Mouse (Mus musculus): ENCODE data around the gene Neurl3. TPM values are rescaled to one million over a fixed set of nuclear protein-coding genes. Genes with fewer than 3 reads are reported as not detected.

Gene Neurl3
- total and polyA plus RNA-seq, 2 experiments from 2014 or later, result 0.66 to 2.3 TPM

- no peaks in the 10 kb centered on the region for H3K36me3 ChIP-seq (ENCODE audit: insufficient read depth, low read length)
- H3K9ac ChIP-seq (replicated peaks; ENCODE audit: low read length, poor library complexity, severe bottlenecking), result no peak overlapping the region
- no peak overlapping the region for H3K27ac ChIP-seq (ENCODE audit: low read depth, low read length)
- 0 out of 2 replicates have a peak, but pooled peaks cover 2% of the 10 kb centered on the region for H3K4me1 ChIP-seq (ENCODE audit: insufficient read depth, low read length)
- 93% methylated on average over 8 of the region's 8 CpGs for WGBS
- ATAC-seq (ENCODE audit: low FRiP score), result no peak
- H3K4me2 ChIP-seq (ENCODE audit: low read depth, low read length, poor library complexity, severe bottlenecking), result no peak overlapping the region
- DNase-seq (ENCODE audit: low spot score), result no peak
- no peak overlapping the region for H3K4me3 ChIP-seq (ENCODE audit: low read depth, low read length)
- TF ChIP-seq CTCF (IDR thresholded peaks at IDR 0.05), result no peak
- no peaks in the 10 kb centered on the region for H3K9me3 ChIP-seq (ENCODE audit: low read length)
- 0 out of 2 replicates have a peak, but pooled peaks cover 3% of the 10 kb centered on the region for H3K27me3 ChIP-seq (ENCODE audit: insufficient read depth, low read length)
Observed at GRCm38 (mm10) chr1:36257276-36257675, 17.2 kb downstream of the Neurl3 start.

- WGBS, result 25% methylated on average over 20 of the region's 20 CpGs
- Histone ChIP-seq H3K36me3 (ENCODE audit: insufficient read depth, low read length) (no peaks in the 10 kb centered on the region), H3K9ac (replicated peaks; ENCODE audit: low read length, poor library complexity, severe bottlenecking) (no peak overlapping the region), H3K27ac (ENCODE audit: low read depth, low read length) (no peak overlapping the region), H3K9me3 (ENCODE audit: low read length) (no peaks in the 10 kb centered on the region), H3K4me3 (ENCODE audit: low read depth, low read length) (no peak overlapping the region), H3K27me3 (ENCODE audit: insufficient read depth, low read length) (0 out of 2 replicates have a peak, but pooled peaks cover 3% of the 10 kb centered on the region), H3K4me1 (ENCODE audit: insufficient read depth, low read length) (0 out of 2 replicates have a peak, but pooled peaks cover 2% of the 10 kb centered on the region), H3K4me2 (ENCODE audit: low read depth, low read length, poor library complexity, severe bottlenecking) (peak overlapping the region; percentile 29)
- TF ChIP-seq CTCF (IDR thresholded peaks at IDR 0.05), result peak; percentile 44
- DNase-seq (ENCODE audit: low spot score), result no peak
- ATAC-seq (ENCODE audit: low FRiP score), result no peak
Observed at GRCm38 (mm10) chr1:36255871-36256640, 18.4 kb downstream of the Neurl3 start.

GRCm38 (mm10) chr1:36254635-36255360, 19.7 kb downstream of the Neurl3 start:
- no peaks in the 10 kb centered on the region for H3K9me3 ChIP-seq (ENCODE audit: low read length)
- H3K9ac ChIP-seq (replicated peaks; ENCODE audit: low read length, poor library complexity, severe bottlenecking), result peak overlapping the region; percentile 36; the same call in 1 of the 2 replicates
- peak overlapping the region; percentile 2; the same call in 1 of the 2 replicates for H3K4me3 ChIP-seq (ENCODE audit: low read depth, low read length)
- no peak overlapping the region for H3K27ac ChIP-seq (ENCODE audit: low read depth, low read length)
- 0 out of 2 replicates have a peak, but pooled peaks cover 3% of the 10 kb centered on the region for H3K27me3 ChIP-seq (ENCODE audit: insufficient read depth, low read length)
- DNase-seq (ENCODE audit: low spot score), result peak; percentile 52
- H3K36me3 ChIP-seq (ENCODE audit: insufficient read depth, low read length), result no peaks in the 10 kb centered on the region
- ATAC-seq (ENCODE audit: low FRiP score), result 0 out of 2 replicates have a peak, but pooled peaks have one; percentile 17
- H3K4me1 ChIP-seq (ENCODE audit: insufficient read depth, low read length), result 0 out of 2 replicates have a peak, but pooled peaks cover 2% of the 10 kb centered on the region
- 8% methylated on average over 25 of the region's 25 CpGs for WGBS
- peak overlapping the region; percentile 39 for H3K4me2 ChIP-seq (ENCODE audit: low read depth, low read length, poor library complexity, severe bottlenecking)
- TF ChIP-seq CTCF (IDR thresholded peaks at IDR 0.05), result peak; percentile 70

GRCm38 (mm10) chr1:36252791-36253190, 21.7 kb downstream of the Neurl3 start:
- TF ChIP-seq CTCF (IDR thresholded peaks at IDR 0.05), result peak; percentile 90
- Histone ChIP-seq H3K9ac (replicated peaks; ENCODE audit: low read length, poor library complexity, severe bottlenecking) (no peak overlapping the region), H3K9me3 (ENCODE audit: low read length) (no peaks in the 10 kb centered on the region), H3K4me2 (ENCODE audit: low read depth, low read length, poor library complexity, severe bottlenecking) (no peak overlapping the region), H3K27me3 (ENCODE audit: insufficient read depth, low read length) (0 out of 2 replicates have a peak, but pooled peaks cover 3% of the 10 kb centered on the region), H3K36me3 (ENCODE audit: insufficient read depth, low read length) (no peaks in the 10 kb centered on the region), H3K27ac (ENCODE audit: low read depth, low read length) (no peak overlapping the region), H3K4me3 (ENCODE audit: low read depth, low read length) (no peak overlapping the region), H3K4me1 (ENCODE audit: insufficient read depth, low read length) (0 out of 2 replicates have a peak, but pooled peaks cover 2% of the 10 kb centered on the region)
- ATAC-seq (ENCODE audit: low FRiP score) (no peak), DNase-seq (ENCODE audit: low spot score) (peak; percentile 82)
- WGBS, result 4% methylated on average over 6 of the region's 6 CpGs

GRCm38 (mm10) chr1:36251426-36251825, 23.1 kb downstream of the Neurl3 start:
- WGBS, result 7% methylated on average over 9 of the region's 9 CpGs

More at GRCm38 (mm10) chr1:36251426-36251825, 23.1 kb downstream of the Neurl3 start:
- H3K9ac ChIP-seq (replicated peaks; ENCODE audit: low read length, poor library complexity, severe bottlenecking), result no peak overlapping the region
- ATAC-seq (ENCODE audit: low FRiP score) (no peak), DNase-seq (ENCODE audit: low spot score) (no peak)
- no peaks in the 10 kb centered on the region for H3K9me3 ChIP-seq (ENCODE audit: low read length)
- H3K4me3 ChIP-seq (ENCODE audit: low read depth, low read length), result no peak overlapping the region
- 0 out of 2 replicates have a peak, but pooled peaks cover 3% of the 10 kb centered on the region for H3K27me3 ChIP-seq (ENCODE audit: insufficient read depth, low read length)
- no peaks in the 10 kb centered on the region for H3K36me3 ChIP-seq (ENCODE audit: insufficient read depth, low read length)
- no peak overlapping the region for H3K27ac ChIP-seq (ENCODE audit: low read depth, low read length)
- TF ChIP-seq CTCF (IDR thresholded peaks at IDR 0.05), result no peak
- no peak overlapping the region for H3K4me2 ChIP-seq (ENCODE audit: low read depth, low read length, poor library complexity, severe bottlenecking)
- H3K4me1 ChIP-seq (ENCODE audit: insufficient read depth, low read length), result 0 out of 2 replicates have a peak, but pooled peaks cover 2% of the 10 kb centered on the region

All from midbrain, postnatal 0 days (tissue).